Mouse (Mus musculus) urinary bladder, postnatal 25 days (tissue): ENCODE data around the gene Ppfia1.

ENCODE experiments used
- DNase-seq: peaks from one replicate; pipeline ENCODE4 v3.0.0; 2022; ENCODE audit warnings: low spot score

Gene Ppfia1

DNA sequence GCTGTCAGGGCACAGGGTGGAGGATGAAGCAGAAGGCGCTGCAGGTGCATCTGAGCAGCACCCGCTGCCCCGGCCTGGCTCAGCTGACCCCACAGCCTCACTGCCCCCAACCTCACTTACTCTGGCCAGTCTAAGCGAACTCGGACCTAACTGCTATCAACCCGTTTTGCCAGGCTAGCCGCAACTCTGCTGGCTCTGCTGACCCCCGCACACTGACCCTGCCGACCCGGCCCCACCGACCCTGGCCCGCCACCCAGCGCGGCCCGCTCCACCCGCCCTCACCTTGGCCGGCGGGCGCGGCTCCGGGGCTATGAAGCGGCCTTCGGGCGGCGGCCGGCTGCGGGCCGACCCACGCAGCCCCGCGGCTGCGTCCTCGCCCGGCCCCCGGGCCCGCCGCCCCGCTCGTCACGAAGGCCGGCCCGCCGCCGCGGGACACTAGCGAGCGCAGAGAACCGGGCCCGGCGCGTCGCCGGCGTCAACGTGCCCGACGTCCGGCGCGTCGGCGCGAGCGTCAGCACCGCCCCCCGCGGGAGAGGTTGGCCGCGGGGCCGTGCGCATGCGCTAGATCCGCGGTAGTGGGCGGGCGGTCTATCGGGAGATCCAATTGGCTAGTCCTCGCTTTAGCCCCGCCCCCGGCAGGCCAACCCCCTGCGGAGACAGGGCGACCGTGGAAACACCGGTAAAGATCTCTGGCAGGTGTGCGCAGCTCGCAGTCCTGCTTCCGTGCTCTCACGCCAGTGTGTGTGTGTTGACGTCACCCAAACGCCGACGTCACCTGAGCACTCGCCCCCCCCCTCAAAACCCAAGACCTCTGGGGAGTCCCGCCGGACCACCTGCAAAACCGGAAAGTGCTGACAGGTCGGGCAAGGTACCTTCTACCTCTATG lies at the start of gene Ppfia1:
Gene Ppfia1, minus strand, starts transcription at position 493 of the 886 bp plus-strand sequence.
- DNase-seq: peak; percentile 99

DNA sequence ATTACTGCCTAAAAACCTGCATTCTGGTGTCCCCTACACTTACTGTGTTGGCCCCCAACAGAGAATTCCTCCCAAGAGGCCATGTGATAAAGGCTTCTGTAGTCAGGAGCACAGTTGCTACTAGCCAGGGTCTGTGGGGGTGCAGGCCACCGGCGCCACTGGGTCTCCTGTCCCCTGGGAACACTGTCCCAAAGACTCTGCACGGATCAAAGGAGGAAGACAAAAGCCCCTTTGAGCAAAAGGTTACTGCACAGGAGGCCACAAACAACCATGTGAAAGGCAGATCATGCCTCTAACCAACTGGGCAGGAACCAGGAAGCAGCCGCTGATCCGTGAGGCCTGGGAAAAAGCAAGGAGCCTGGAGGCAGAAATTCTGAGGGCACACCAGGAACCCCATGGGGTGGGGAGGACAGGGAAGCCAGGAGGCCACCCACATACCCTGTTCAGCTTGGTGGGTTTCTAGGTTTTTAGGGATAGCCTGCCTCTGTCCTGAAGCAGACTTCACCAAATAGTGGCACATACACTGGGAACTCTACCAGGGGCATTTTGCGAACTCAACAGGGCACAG lies 46.9 kb upstream of the Ppfia1 start:
- DNase-seq: no peak

DNA sequence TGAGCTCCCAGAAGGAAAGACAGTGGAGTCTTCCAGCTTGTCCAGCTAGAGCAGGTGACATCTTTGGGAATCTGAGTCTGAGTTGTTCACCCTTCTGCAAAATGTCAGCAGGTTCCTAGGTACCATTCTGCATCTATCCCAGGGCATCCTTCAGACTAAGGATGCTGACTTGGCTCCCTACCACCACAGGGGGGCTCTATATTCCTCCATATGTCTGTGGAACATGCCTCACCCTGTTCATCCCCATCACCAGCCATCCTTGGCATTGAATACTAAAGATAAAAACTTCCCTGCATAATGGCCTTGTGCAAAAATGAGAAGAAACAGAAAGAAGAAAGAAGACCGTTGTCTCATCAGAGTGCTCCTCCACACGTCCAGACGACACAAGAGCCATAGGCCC lies 36.0 kb upstream of the Ppfia1 start:
- DNase-seq: no peak

GRCm38 (mm10) chr7:144587291-144587690 lies 33.8 kb upstream of the Ppfia1 start:
- DNase-seq: no peak

- peak; percentile 70 for DNase-seq
These were observed 32.1 kb upstream of the Ppfia1 start for GRCm38 (mm10) chr7:144585648-144586047.

DNA sequence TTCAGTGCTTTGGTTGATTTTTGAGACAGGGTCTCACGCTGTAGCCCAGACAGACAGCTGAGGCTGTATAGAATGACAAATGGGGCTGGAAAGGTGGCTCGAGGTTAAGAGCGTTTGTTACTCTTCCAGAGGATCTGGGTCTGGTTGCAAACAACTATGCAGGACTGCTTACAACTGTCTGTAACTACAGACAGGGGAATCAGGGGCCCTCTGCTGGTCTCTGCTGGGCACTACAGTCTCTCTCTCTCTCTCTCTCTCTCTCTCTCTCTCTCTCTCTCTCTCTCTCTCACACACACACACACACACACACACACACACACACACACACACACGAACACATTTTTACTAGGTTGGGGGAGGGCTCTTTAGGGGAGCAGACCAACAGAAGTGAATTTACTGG lies 30.1 kb upstream of the Ppfia1 start:
- DNase-seq: peak; percentile 36

- peak; percentile 97 for DNase-seq
These were observed 28.9 kb upstream of the Ppfia1 start, which contains the start of gene Fadd for GRCm38 (mm10) chr7:144582284-144582980. TSS of gene Fadd (minus strand) at chr7:144582463.

GRCm38 (mm10) chr7:144581559-144582283 lies 28.2 kb upstream of the Ppfia1 start:
- peak; percentile 67 for DNase-seq

DNA sequence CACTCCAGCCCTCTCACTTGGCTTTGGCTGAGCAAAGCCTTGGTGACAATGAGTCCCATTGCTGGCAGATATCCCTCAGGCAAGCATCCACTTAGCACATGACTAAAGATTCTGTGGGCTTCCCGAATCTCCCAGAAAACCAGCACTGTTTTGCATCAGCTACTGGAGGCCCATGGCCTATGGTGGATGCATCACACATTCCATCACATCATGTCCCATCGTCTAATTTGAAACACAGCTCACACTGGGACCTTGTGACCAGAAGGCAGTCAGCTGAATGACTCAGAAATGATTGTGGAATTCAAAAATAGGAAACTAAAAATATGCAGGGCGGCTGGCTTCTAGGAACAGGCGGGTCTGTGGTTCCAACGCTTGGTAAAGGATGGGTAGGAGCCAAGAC lies 24.3 kb upstream of the Ppfia1 start:
- DNase-seq: no peak

GRCm38 (mm10) chr7:144572234-144572633 lies 18.7 kb upstream of the Ppfia1 start:
- DNase-seq: no peak

DNA sequence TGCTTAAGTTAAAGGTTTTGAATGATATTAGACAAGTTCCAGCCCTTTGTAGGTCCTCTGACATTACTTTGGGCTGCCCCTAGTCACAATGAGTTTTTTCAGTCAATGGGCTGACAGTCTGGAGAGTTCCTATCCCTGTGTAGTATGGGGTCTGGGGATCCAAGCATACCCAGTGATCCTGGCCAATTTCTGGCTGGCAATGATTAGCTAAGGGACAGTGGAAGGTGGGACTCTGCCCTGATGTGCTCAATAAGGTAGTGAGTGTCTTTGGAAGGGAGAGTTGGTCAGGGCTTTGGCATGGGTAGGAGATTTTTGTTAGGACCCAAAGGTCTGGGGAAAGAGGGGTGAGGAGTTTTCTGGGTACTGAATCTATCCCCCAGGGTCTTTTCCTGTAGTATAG lies 18.1 kb upstream of the Ppfia1 start:
- DNase-seq: no peak

DNA sequence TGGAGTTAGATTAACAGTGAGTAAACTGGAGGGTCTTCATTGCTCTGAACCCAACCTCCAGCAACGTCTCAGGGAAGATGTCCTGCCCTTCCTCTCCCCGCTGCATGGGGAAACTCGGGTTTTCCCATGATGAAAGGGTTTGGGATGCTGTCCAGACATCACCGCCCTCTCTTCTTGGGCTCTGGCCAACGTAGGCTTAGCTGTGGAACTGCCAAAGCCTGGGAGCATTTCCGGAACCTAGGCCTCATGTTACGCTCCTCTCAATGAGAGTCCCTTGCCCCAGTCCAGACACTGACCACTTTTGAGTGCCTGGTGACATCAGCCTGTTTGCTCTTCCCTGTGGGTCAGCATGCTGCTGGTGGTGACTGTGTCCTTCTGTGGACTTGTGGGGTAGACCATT lies 15.9 kb upstream of the Ppfia1 start:
- DNase-seq: peak; percentile 23

DNA sequence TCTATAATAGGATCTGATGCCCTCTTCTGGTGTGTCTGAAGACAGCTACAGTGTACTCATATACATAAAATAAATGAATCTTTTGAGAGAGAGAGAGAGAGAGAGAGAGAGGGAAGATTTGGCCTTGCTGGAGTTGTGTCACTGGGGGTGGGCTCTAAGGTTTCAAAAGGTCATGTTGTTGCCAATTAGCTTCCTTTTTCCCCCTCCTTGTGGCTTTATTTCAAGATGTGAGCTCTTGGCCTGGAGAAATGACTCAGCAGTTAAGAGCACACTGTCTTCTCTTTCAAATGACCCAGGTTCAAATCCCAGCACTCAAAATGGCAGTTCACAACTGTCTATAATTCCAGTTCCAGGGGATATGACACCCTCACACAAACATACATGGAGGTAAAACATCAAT lies 14.6 kb upstream of the Ppfia1 start:
- no peak for DNase-seq

DNA sequence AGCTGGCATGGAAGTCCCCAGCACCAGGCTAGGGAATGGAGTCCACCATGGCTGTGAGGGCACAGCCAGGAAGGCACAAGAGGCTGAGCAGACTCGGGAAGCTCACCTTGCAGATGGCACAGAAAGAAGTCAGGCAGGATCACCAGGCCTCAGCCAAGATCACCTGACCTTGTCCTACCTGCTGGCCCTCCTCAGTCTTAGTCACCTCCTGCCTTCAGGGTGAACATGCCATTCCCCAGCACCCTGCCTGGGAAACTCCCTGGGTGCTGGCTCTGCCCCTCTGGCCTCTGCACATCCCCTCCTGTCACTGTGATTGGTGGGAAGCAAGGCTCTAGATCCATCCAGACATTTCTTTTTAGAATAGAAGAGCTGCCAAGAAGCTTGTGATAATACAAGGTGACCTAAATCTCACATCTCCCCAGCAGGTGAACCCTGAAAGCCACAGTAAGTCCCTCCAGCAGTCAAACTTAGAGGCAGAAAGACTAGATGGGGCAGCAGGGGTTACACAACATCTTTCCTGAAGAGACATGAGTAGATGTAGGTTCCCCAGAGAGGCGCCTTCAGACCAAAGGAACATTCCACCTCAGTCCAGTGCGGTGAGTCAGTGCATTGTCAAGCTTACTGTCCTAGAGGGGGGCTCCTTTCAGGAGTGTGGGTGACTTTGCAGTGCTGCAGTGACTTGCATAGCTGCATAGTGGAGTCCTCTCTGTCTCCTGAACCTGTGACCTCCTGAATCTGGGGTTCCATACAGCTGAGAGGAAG lies 13.6 kb upstream of the Ppfia1 start:
- DNase-seq: no peak

GRCm38 (mm10) chr7:144563456-144564155 lies 10.1 kb upstream of the Ppfia1 start:
- DNase-seq: no peak

- DNase-seq: no peak
These were observed 8.5 kb upstream of the Ppfia1 start for GRCm38 (mm10) chr7:144562016-144562415.

- DNase-seq: no peak
These were observed 7.1 kb upstream of the Ppfia1 start for GRCm38 (mm10) chr7:144560594-144560993.

DNA sequence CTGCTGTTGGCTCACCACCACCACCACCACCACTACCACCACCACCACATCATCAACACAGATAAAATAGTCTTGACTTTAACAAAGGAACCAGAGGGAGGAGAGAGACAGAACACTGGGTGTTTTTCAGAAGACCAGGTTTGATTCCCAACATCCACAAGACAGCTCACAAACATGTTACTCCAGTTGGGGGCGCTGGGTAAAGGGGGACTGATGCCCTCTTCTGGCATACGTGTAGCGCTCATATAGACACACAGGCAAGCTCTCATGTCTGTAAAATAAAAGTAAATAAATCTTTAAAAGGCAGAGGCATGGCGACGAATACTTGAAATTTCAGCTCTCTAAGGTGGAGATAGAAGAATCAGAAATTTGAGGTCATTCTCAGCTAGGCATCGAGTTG lies 5.0 kb upstream of the Ppfia1 start:
- no peak for DNase-seq

DNA sequence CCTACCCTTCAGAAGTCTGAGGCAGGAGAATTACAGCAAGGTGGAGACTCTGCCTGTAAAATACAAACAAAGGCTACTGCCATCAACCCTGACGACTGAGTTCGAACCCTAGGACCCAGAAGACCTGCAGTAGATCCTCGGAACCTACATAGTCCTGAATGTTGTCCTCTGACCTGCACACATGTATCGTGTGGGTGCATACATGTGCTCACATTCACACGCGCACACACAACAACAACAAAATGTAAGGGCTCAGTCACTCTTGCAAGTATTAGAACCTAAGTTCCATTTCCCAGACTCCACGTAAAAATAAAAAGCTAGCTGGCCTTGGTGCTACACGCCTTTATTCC lies 569 bp upstream of the Ppfia1 start:
- no peak for DNase-seq

DNA sequence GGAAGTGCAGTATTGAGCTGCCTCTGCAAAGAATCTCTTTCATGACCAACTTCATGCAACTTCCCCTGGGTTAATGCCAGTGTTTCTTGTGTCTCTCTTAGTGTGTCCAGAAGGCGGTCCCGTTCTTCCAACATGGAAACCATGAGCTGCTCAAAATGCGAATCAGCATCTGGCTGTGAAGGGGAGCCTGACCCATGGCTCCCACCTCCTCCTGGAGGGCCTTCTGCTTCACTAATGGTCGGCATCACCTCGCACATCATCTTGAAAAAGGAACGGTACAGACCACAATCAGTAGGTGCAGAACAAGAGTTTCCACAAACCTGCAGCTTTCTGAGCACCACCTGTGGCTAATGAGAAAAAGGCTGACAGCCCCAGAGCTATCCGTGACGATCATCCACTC lies 1.3 kb downstream of the Ppfia1 start:
- no peak for DNase-seq

DNA sequence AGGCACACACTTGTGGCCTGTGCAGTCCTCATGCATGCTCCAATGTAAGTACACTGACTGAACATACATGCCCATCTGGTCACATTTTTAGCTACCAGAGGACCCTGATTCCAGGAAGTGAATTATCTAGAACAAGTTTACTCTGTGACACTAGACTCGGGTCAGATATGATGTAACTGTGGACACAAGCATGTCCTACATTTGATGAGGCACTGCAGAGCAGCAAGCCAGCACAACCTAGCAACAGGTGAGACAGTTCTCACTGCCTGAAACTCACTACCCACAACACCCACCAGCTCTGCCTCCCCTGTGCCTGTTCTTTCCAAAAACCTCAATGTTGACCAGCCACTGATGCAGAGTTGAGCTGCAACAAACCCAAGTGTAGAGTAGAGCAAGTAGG lies 2.7 kb downstream of the Ppfia1 start:
- DNase-seq: no peak
